Mouse (Mus musculus): Measurements from ENCODE around the gene Nomo1. TPM values are rescaled to one million over a fixed set of nuclear protein-coding genes. Genes with fewer than 3 reads are reported as not detected.

Nomo1 gene
- total and polyA plus RNA-seq, 2 experiments = 15.3 to 19.7 TPM

- TF ChIP-seq CTCF (IDR thresholded peaks at IDR 0.05; ENCODE audit: low read depth, low read length) (no peak), POLR2A (IDR thresholded peaks at IDR 0.05; ENCODE audit: extremely low read depth, insufficient read depth, low read length) (no peak)
- no peak overlapping the region for H3K27ac ChIP-seq (replicated peaks; ENCODE audit: insufficient read depth, low read depth, low read length)
- H3K27me3 ChIP-seq (ENCODE audit: control insufficient read depth, insufficient read depth, low read length) = peaks cover 2% of the 10 kb centered on the region; the same call in 1 of the 2 replicates
- DNase-seq (ENCODE audit: extremely low read depth, low read depth, low spot score) = no peak
- H3K36me3 ChIP-seq (ENCODE audit: control insufficient read depth, insufficient read depth, low read length) = no peaks in the 10 kb centered on the region
- H3K79me2 ChIP-seq (ENCODE audit: control insufficient read depth, insufficient read depth, low read length) = no peaks in the 10 kb centered on the region
- WGBS = 88% methylated on average over 19 of the region's 19 CpGs
- H3K4me1 ChIP-seq (ENCODE audit: control insufficient read depth, insufficient read depth, low read length) = no peaks in the 10 kb centered on the region
- no peak overlapping the region for H3K4me3 ChIP-seq (ENCODE audit: insufficient read depth, low read depth, low read length)
- no peak overlapping the region for H3K9ac ChIP-seq (ENCODE audit: low read depth, low read length)
These were observed 65.4 kb downstream of the Nomo1 start for GRCm38 (mm10) chr7:46098919-46099286.

GRCm38 (mm10) chr7:46099682-46100081, 66.2 kb downstream of the Nomo1 start:
- no peak overlapping the region for H3K27ac ChIP-seq (replicated peaks; ENCODE audit: insufficient read depth, low read depth, low read length)
- no peaks in the 10 kb centered on the region for H3K4me1 ChIP-seq (ENCODE audit: control insufficient read depth, insufficient read depth, low read length)
- 72% methylated on average over 13 of the region's 13 CpGs for WGBS
- no peaks in the 10 kb centered on the region for H3K36me3 ChIP-seq (ENCODE audit: control insufficient read depth, insufficient read depth, low read length)
- peaks cover 2% of the 10 kb centered on the region; the same call in 1 of the 2 replicates for H3K27me3 ChIP-seq (ENCODE audit: control insufficient read depth, insufficient read depth, low read length)
- H3K79me2 ChIP-seq (ENCODE audit: control insufficient read depth, insufficient read depth, low read length) = no peaks in the 10 kb centered on the region
- H3K9ac ChIP-seq (ENCODE audit: low read depth, low read length) = no peak overlapping the region
- no peak for DNase-seq (ENCODE audit: extremely low read depth, low read depth, low spot score)
- H3K4me3 ChIP-seq (ENCODE audit: insufficient read depth, low read depth, low read length) = no peak overlapping the region
- no peak for TF ChIP-seq POLR2A (IDR thresholded peaks at IDR 0.05; ENCODE audit: extremely low read depth, insufficient read depth, low read length)
- no peak for TF ChIP-seq CTCF (IDR thresholded peaks at IDR 0.05; ENCODE audit: low read depth, low read length)

GRCm38 (mm10) chr7:46100563-46100962, 67.1 kb downstream of the Nomo1 start, which contains the start of gene Kcnj11:
Gene Kcnj11 (minus strand): TSS chr7:46100764.
- WGBS = 3% methylated on average over 34 of the region's 34 CpGs
- no peak for DNase-seq (ENCODE audit: extremely low read depth, low read depth, low spot score)
- Histone ChIP-seq H3K79me2 (ENCODE audit: control insufficient read depth, insufficient read depth, low read length) (no peaks in the 10 kb centered on the region), H3K27ac (replicated peaks; ENCODE audit: insufficient read depth, low read depth, low read length) (no peak within 1 kb of the TSS), H3K36me3 (ENCODE audit: control insufficient read depth, insufficient read depth, low read length) (no peaks in the 10 kb centered on the region), H3K27me3 (ENCODE audit: control insufficient read depth, insufficient read depth, low read length) (peaks cover 2% of the 10 kb centered on the region; the same call in 1 of the 2 replicates), H3K4me1 (ENCODE audit: control insufficient read depth, insufficient read depth, low read length) (no peaks in the 10 kb centered on the region), H3K4me3 (ENCODE audit: insufficient read depth, low read depth, low read length) (peak within 1 kb of the TSS; percentile 36; the same call in 1 of the 2 replicates), H3K9ac (ENCODE audit: low read depth, low read length) (no peak within 1 kb of the TSS)
- peak; percentile 66 for TF ChIP-seq CTCF (IDR thresholded peaks at IDR 0.05; ENCODE audit: low read depth, low read length)
- no peak for TF ChIP-seq POLR2A (IDR thresholded peaks at IDR 0.05; ENCODE audit: extremely low read depth, insufficient read depth, low read length)

- 85% methylated on average over 8 of the region's 8 CpGs for WGBS
These were observed 69.6 kb downstream of the Nomo1 start for GRCm38 (mm10) chr7:46103075-46103591.

GRCm38 (mm10) chr7:46103771-46104170, 70.3 kb downstream of the Nomo1 start:
- no peak overlapping the region for H3K9ac ChIP-seq (ENCODE audit: low read depth, low read length)
- H3K27me3 ChIP-seq (ENCODE audit: control insufficient read depth, insufficient read depth, low read length) = peaks cover 2% of the 10 kb centered on the region; the same call in 1 of the 2 replicates
- H3K4me3 ChIP-seq (ENCODE audit: insufficient read depth, low read depth, low read length) = no peak overlapping the region
- no peaks in the 10 kb centered on the region for H3K4me1 ChIP-seq (ENCODE audit: control insufficient read depth, insufficient read depth, low read length)
- TF ChIP-seq CTCF (IDR thresholded peaks at IDR 0.05; ENCODE audit: low read depth, low read length) (no peak), POLR2A (IDR thresholded peaks at IDR 0.05; ENCODE audit: extremely low read depth, insufficient read depth, low read length) (no peak)
- no peak for DNase-seq (ENCODE audit: extremely low read depth, low read depth, low spot score)
- WGBS = 73% methylated on average over 8 of the region's 8 CpGs
- H3K36me3 ChIP-seq (ENCODE audit: control insufficient read depth, insufficient read depth, low read length) = no peaks in the 10 kb centered on the region
- H3K79me2 ChIP-seq (ENCODE audit: control insufficient read depth, insufficient read depth, low read length) = no peaks in the 10 kb centered on the region
- no peak overlapping the region for H3K27ac ChIP-seq (replicated peaks; ENCODE audit: insufficient read depth, low read depth, low read length)

More at GRCm38 (mm10) chr7:46103075-46103591, 69.6 kb downstream of the Nomo1 start:
- Histone ChIP-seq H3K27ac (replicated peaks; ENCODE audit: insufficient read depth, low read depth, low read length) (no peak overlapping the region), H3K36me3 (ENCODE audit: control insufficient read depth, insufficient read depth, low read length) (no peaks in the 10 kb centered on the region), H3K27me3 (ENCODE audit: control insufficient read depth, insufficient read depth, low read length) (peaks cover 2% of the 10 kb centered on the region; the same call in 1 of the 2 replicates), H3K79me2 (ENCODE audit: control insufficient read depth, insufficient read depth, low read length) (no peaks in the 10 kb centered on the region), H3K9ac (ENCODE audit: low read depth, low read length) (no peak overlapping the region), H3K4me3 (ENCODE audit: insufficient read depth, low read depth, low read length) (no peak overlapping the region), H3K4me1 (ENCODE audit: control insufficient read depth, insufficient read depth, low read length) (no peaks in the 10 kb centered on the region)
- no peak for DNase-seq (ENCODE audit: extremely low read depth, low read depth, low spot score)
- TF ChIP-seq CTCF (IDR thresholded peaks at IDR 0.05; ENCODE audit: low read depth, low read length) (no peak), POLR2A (IDR thresholded peaks at IDR 0.05; ENCODE audit: extremely low read depth, insufficient read depth, low read length) (no peak)

- DNase-seq (ENCODE audit: extremely low read depth, low read depth, low spot score) = no peak
- Histone ChIP-seq H3K27me3 (ENCODE audit: control insufficient read depth, insufficient read depth, low read length) (peaks cover 2% of the 10 kb centered on the region; the same call in 1 of the 2 replicates), H3K4me3 (ENCODE audit: insufficient read depth, low read depth, low read length) (no peak overlapping the region), H3K9ac (ENCODE audit: low read depth, low read length) (no peak overlapping the region), H3K4me1 (ENCODE audit: control insufficient read depth, insufficient read depth, low read length) (no peaks in the 10 kb centered on the region), H3K27ac (replicated peaks; ENCODE audit: insufficient read depth, low read depth, low read length) (no peak overlapping the region), H3K36me3 (ENCODE audit: control insufficient read depth, insufficient read depth, low read length) (no peaks in the 10 kb centered on the region), H3K79me2 (ENCODE audit: control insufficient read depth, insufficient read depth, low read length) (no peaks in the 10 kb centered on the region)
- no peak for TF ChIP-seq CTCF (IDR thresholded peaks at IDR 0.05; ENCODE audit: low read depth, low read length)
- no peak for TF ChIP-seq POLR2A (IDR thresholded peaks at IDR 0.05; ENCODE audit: extremely low read depth, insufficient read depth, low read length)
- 81% methylated on average over 27 of the region's 27 CpGs for WGBS
These were observed 70.9 kb downstream of the Nomo1 start for GRCm38 (mm10) chr7:46104256-46104915.

Data from liver, adult 2 months (tissue).